Comparison of ENCODE assay signal across 8 mouse cellular contexts in genomic region chr16:91728123-91729065, GRCm38 (mm10). TPM values are rescaled to one million over a fixed set of nuclear protein-coding genes. Genes with fewer than 3 reads are reported as not detected.
A peak's percentile ranks its signal among the peaks of the same experiment; 100 is the strongest.
DNase-seq lines count a peak whose midpoint lies in the region; ATAC-seq and TF ChIP-seq lines count a peak whose summit lies in the region.

TSS of gene Cryzl1 (minus strand) at chr16:91728975.

- peak within 1 kb of the TSS; percentile 63 for H3K27ac ChIP-seq in ES-Bruce4 (ENCODE audit: insufficient read depth, low read length)
- H3K27ac ChIP-seq in forebrain, embryonic 13.5 days, result peak within 1 kb of the TSS; percentile 94
- H3K27ac ChIP-seq in liver, postnatal 0 days (ENCODE audit: low read depth), result peak within 1 kb of the TSS; percentile 88
- H3K27ac ChIP-seq in neural tube, embryonic 14.5 days (ENCODE audit: low read depth, low read length), result peak within 1 kb of the TSS; percentile 97

- no peaks in the 10 kb centered on the region for H3K9me3 ChIP-seq in ES-Bruce4 (replicated peaks; ENCODE audit: control insufficient read depth, insufficient read depth, low read length, poor library complexity, severe bottlenecking)
- H3K9me3 ChIP-seq in forebrain, embryonic 13.5 days (replicated peaks), result no peaks in the 10 kb centered on the region
- no peaks in the 10 kb centered on the region for H3K9me3 ChIP-seq in liver, postnatal 0 days (ENCODE audit: low read length)
- H3K9me3 ChIP-seq in neural tube, embryonic 14.5 days (ENCODE audit: control insufficient read depth, low read length), result no peaks in the 10 kb centered on the region

- intact Hi-C loops in heart, postnatal 10 days (cut with DNase I), result loop anchor here (10.0 kb wide), 1 partner anchor 556 kb away; no protein-coding TSS in a partner anchor

- peaks cover 1% of the 10 kb centered on the region for H3K4me1 ChIP-seq in ES-Bruce4 (ENCODE audit: control insufficient read depth, insufficient read depth, low read length)
- peaks cover 39% of the 10 kb centered on the region for H3K4me1 ChIP-seq in forebrain, embryonic 13.5 days
- peaks cover 18% of the 10 kb centered on the region for H3K4me1 ChIP-seq in liver, postnatal 0 days (ENCODE audit: insufficient read depth)
- peaks cover 29% of the 10 kb centered on the region for H3K4me1 ChIP-seq in neural tube, embryonic 14.5 days (ENCODE audit: control insufficient read depth, insufficient read depth, low read length)

- H3K27me3 ChIP-seq in ES-Bruce4 (ENCODE audit: control insufficient read depth, insufficient read depth, low read length, poor library complexity, severe bottlenecking), result no peaks in the 10 kb centered on the region
- H3K27me3 ChIP-seq in forebrain, embryonic 13.5 days, result no peaks in the 10 kb centered on the region
- peaks cover 13% of the 10 kb centered on the region for H3K27me3 ChIP-seq in liver, postnatal 0 days (ENCODE audit: insufficient read depth, low read length)
- H3K27me3 ChIP-seq in neural tube, embryonic 14.5 days (ENCODE audit: control insufficient read depth, insufficient read depth, low read length), result no peaks in the 10 kb centered on the region

- peak; percentile 99 for DNase-seq in heart, postnatal 10 days
- DNase-seq in large intestine, adult 2 months (ENCODE audit: low read depth, low spot score), result peak; percentile 99
- peak; percentile 95 for DNase-seq in liver, postnatal 0 days
- DNase-seq in testis, postnatal 10 days (ENCODE audit: low spot score), result peak; percentile 95

- peaks cover 3% of the 10 kb centered on the region; the same call in 1 of the 2 replicates for H3K36me3 ChIP-seq in ES-Bruce4 (ENCODE audit: control insufficient read depth, insufficient read depth, low read length, poor library complexity, severe bottlenecking)
- peaks cover 7% of the 10 kb centered on the region; the same call in 1 of the 2 replicates for H3K36me3 ChIP-seq in forebrain, embryonic 13.5 days (ENCODE audit: poor library complexity, severe bottlenecking)
- H3K36me3 ChIP-seq in liver, postnatal 0 days (replicated peaks; ENCODE audit: insufficient read depth, low read length), result no peaks in the 10 kb centered on the region
- H3K36me3 ChIP-seq in neural tube, embryonic 14.5 days (ENCODE audit: control insufficient read depth, insufficient read depth, low read length), result peaks cover 5% of the 10 kb centered on the region; the same call in 1 of the 2 replicates

- no peak for TF ChIP-seq CTCF in ES-Bruce4 (IDR thresholded peaks at IDR 0.05; ENCODE audit: low read depth, low read length)
- TF ChIP-seq CTCF in liver, postnatal 0 days (IDR thresholded peaks at IDR 0.05; ENCODE audit: low read depth), result no peak

- H3K9ac ChIP-seq in ES-Bruce4 (ENCODE audit: low read depth, poor library complexity, severe bottlenecking), result peak within 1 kb of the TSS; percentile 94
- H3K9ac ChIP-seq in forebrain, embryonic 13.5 days, result peak within 1 kb of the TSS; percentile 99
- peak within 1 kb of the TSS; percentile 74 for H3K9ac ChIP-seq in liver, postnatal 0 days (replicated peaks)
- H3K9ac ChIP-seq in neural tube, embryonic 14.5 days (replicated peaks; ENCODE audit: low read depth, low read length), result peak within 1 kb of the TSS; percentile 96

- TF ChIP-seq POLR2A in ES-Bruce4 (IDR thresholded peaks at IDR 0.05; ENCODE audit: insufficient read depth, low read length), result no peak

- ATAC-seq in cerebellum, adult (ENCODE audit: insufficient number of reproducible peaks, low FRiP score, low TSS enrichment), result peak; percentile 91
- ATAC-seq in forebrain, embryonic 13.5 days, result peak; percentile 95
- peak; percentile 92 for ATAC-seq in liver, postnatal 0 days
- ATAC-seq in neural tube, embryonic 14.5 days (ENCODE audit: low read depth), result peak; percentile 94

- 1% methylated on average over 46 of the region's 46 CpGs for WGBS in forebrain, embryonic 13.5 days
- WGBS in large intestine, adult 2 months, result under 1% methylated on average over 46 of the region's 46 CpGs
- WGBS in liver, postnatal 0 days (ENCODE audit: insufficient replicate concordance), result 2% methylated on average over 46 of the region's 46 CpGs
- WGBS in neural tube, embryonic 14.5 days, result under 1% methylated on average over 46 of the region's 46 CpGs

- peak within 1 kb of the TSS; percentile 95 for H3K4me3 ChIP-seq in ES-Bruce4 (ENCODE audit: low read depth, low read length)
- peak within 1 kb of the TSS; percentile 92 for H3K4me3 ChIP-seq in forebrain, embryonic 13.5 days
- peak within 1 kb of the TSS; percentile 85 for H3K4me3 ChIP-seq in liver, postnatal 0 days (ENCODE audit: low read depth, low read length)
- peak within 1 kb of the TSS; percentile 86 for H3K4me3 ChIP-seq in neural tube, embryonic 14.5 days (ENCODE audit: low read depth, low read length)

- TF ChIP-seq EP300 in ES-Bruce4 (IDR thresholded peaks at IDR 0.05; ENCODE audit: insufficient read depth, low read depth, low read length), result no peak
- TF ChIP-seq EP300 in liver, postnatal 0 days (IDR thresholded peaks at IDR 0.05; ENCODE audit: low read depth), result no peak; the same call in 1 of the 2 replicates

- peak within 1 kb of the TSS; percentile 77 for H3K4me2 ChIP-seq in forebrain, embryonic 13.5 days
- peak within 1 kb of the TSS; percentile 95 for H3K4me2 ChIP-seq in liver, postnatal 0 days (ENCODE audit: low read depth, low read length)
- peak within 1 kb of the TSS; percentile 73 for H3K4me2 ChIP-seq in neural tube, embryonic 14.5 days (ENCODE audit: low read depth, low read length)

RNA-seq across cellular contexts. Expression of gene Cryzl1, which starts in this region (rescaled TPM):
- polyA plus RNA-seq in ES-Bruce4 (2011; ENCODE audit: insufficient read depth, insufficient read length, low read depth, missing spikeins), result 48.3 and 60.0 TPM in 2 replicates
- 93.0 and 98.0 TPM in 2 replicates for polyA plus RNA-seq in forebrain, embryonic 13.5 days (2015; fragmentation: Nextera tagmentation; extraction: Ambion mirVana)
- total RNA-seq in heart, postnatal 10 days (2021), result 10 to 100 TPM; 30.0 to 32.2 TPM
- 19.2 and 24.0 TPM in 2 replicates for polyA plus RNA-seq in large intestine, adult 2 months (2012; rRNA removed)
- polyA plus RNA-seq in liver, postnatal 0 days (2015; fragmentation: Nextera tagmentation; extraction: Ambion mirVana), result 27.3 and 27.4 TPM in 2 replicates
- polyA plus RNA-seq in neural tube, embryonic 14.5 days (2014; fragmentation: Nextera tagmentation; extraction: Ambion mirVana), result 96.4 and 118 TPM in 2 replicates

Comparison
In these comparisons a context has a peak if more than half of its experiments do, and no peak if none do; other contexts are left out.
1. Peak in every context shown above with its lines: DNase-seq, ATAC-seq, H3K4me3 ChIP-seq and H3K27ac ChIP-seq.